Mouse (Mus musculus): ENCODE results near the gene Cdc25b. TPM values are rescaled to one million over a fixed set of nuclear protein-coding genes. Genes with fewer than 3 reads are reported as not detected.
A peak's percentile ranks its signal among the peaks of the same experiment; 100 is the strongest.

Cdc25b gene
- total RNA-seq (2014; rRNA removed; ENCODE audit: low replicate concordance): 15.3 and 31.9 TPM in 2 replicates
- 12.1 and 15.0 TPM in 2 replicates for polyA plus RNA-seq (2015; fragmentation: Nextera tagmentation; extraction: Ambion mirVana)

- H3K4me3 ChIP-seq (ENCODE audit: low read depth, low read length): peak within 1 kb of the TSS; percentile 76
- peak; percentile 88 for ATAC-seq (ENCODE audit: insufficient read depth, low read depth)
- H3K9ac ChIP-seq (replicated peaks; ENCODE audit: low read depth, low read length): peak within 1 kb of the TSS; percentile 54
- DNase-seq (ENCODE audit: low spot score): peak; percentile 84
- TF ChIP-seq EP300 (IDR thresholded peaks at IDR 0.05; ENCODE audit: low read depth) (no peak), CTCF (IDR thresholded peaks at IDR 0.05; ENCODE audit: low read depth) (peak; percentile 8; the same call in 1 of the 2 replicates)
- H3K27ac ChIP-seq (ENCODE audit: low read depth): peak within 1 kb of the TSS; percentile 87
- H3K36me3 ChIP-seq (replicated peaks; ENCODE audit: control insufficient read depth, insufficient read depth, low read length): peaks cover 25% of the 10 kb centered on the region; the same call in 1 of the 2 replicates
- peak within 1 kb of the TSS; percentile 90 for H3K4me2 ChIP-seq (ENCODE audit: low read depth, low read length)
- peaks cover 10% of the 10 kb centered on the region for H3K4me1 ChIP-seq (ENCODE audit: control insufficient read depth, insufficient read depth)
- WGBS: under 1% methylated on average over 42 of the region's 43 CpGs
- H3K27me3 ChIP-seq (ENCODE audit: control insufficient read depth, insufficient read depth, low read length): no peaks in the 10 kb centered on the region
- H3K9me3 ChIP-seq (replicated peaks; ENCODE audit: control insufficient read depth, low read length): no peaks in the 10 kb centered on the region
Observed at GRCm38 (mm10) chr2:131186771-131187601, at the start of gene Cdc25b, which contains the start of gene Spef1. Cdc25b (plus strand) TSS chr2:131186949. Spef1 (minus strand) TSS chr2:131187282.

DNA sequence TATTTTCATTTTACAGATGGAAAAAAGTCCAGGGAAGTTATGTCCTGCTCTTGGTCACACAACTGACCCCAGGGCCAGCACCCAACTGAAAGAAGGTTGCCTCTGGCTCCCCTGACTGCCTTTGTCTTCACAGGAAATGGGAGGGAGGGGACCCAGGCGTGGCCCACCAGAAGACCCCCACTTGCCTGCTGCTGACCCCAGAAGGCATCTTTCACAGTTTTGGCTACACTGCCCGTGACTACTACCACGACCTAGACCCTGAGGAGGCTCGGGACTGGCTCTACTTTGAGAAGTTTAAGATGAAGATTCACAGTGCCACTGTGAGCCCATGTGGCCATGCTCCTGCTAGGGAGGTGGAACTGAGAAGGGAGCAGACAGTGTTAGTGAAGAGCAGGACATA lies 48.5 kb upstream of the Cdc25b start:
- ATAC-seq (ENCODE audit: insufficient read depth, low read depth) (no peak), DNase-seq (ENCODE audit: low spot score) (peak; percentile 2)
- no peak overlapping the region for H3K4me3 ChIP-seq (ENCODE audit: low read depth, low read length)
- H3K4me1 ChIP-seq (ENCODE audit: control insufficient read depth, insufficient read depth): peaks cover 32% of the 10 kb centered on the region
- peak overlapping the region; percentile 30; the same call in 1 of the 2 replicates for H3K27ac ChIP-seq (ENCODE audit: low read depth)
- TF ChIP-seq CTCF (IDR thresholded peaks at IDR 0.05; ENCODE audit: low read depth) (no peak), EP300 (IDR thresholded peaks at IDR 0.05; ENCODE audit: low read depth) (no peak)
- no peak overlapping the region for H3K4me2 ChIP-seq (ENCODE audit: low read depth, low read length)
- 76% methylated on average over 4 of the region's 4 CpGs for WGBS
- H3K27me3 ChIP-seq (ENCODE audit: control insufficient read depth, insufficient read depth, low read length): no peaks in the 10 kb centered on the region
- H3K36me3 ChIP-seq (replicated peaks; ENCODE audit: control insufficient read depth, insufficient read depth, low read length): peaks cover 13% of the 10 kb centered on the region
- H3K9ac ChIP-seq (replicated peaks; ENCODE audit: low read depth, low read length): no peak overlapping the region
- H3K9me3 ChIP-seq (replicated peaks; ENCODE audit: control insufficient read depth, low read length): no peaks in the 10 kb centered on the region

GRCm38 (mm10) chr2:131138760-131139159 lies 48.0 kb upstream of the Cdc25b start:
- DNase-seq (ENCODE audit: low spot score): no peak
- ATAC-seq (ENCODE audit: insufficient read depth, low read depth): no peak
- Histone ChIP-seq H3K9ac (replicated peaks; ENCODE audit: low read depth, low read length) (no peak overlapping the region), H3K4me2 (ENCODE audit: low read depth, low read length) (no peak overlapping the region), H3K27me3 (ENCODE audit: control insufficient read depth, insufficient read depth, low read length) (no peaks in the 10 kb centered on the region), H3K27ac (ENCODE audit: low read depth) (peak overlapping the region; percentile 33; the same call in 1 of the 2 replicates), H3K4me1 (ENCODE audit: control insufficient read depth, insufficient read depth) (peaks cover 32% of the 10 kb centered on the region), H3K36me3 (replicated peaks; ENCODE audit: control insufficient read depth, insufficient read depth, low read length) (peaks cover 17% of the 10 kb centered on the region), H3K4me3 (ENCODE audit: low read depth, low read length) (no peak overlapping the region), H3K9me3 (replicated peaks; ENCODE audit: control insufficient read depth, low read length) (no peaks in the 10 kb centered on the region)
- WGBS: 93% methylated on average over 7 of the region's 7 CpGs
- TF ChIP-seq EP300 (IDR thresholded peaks at IDR 0.05; ENCODE audit: low read depth) (no peak), CTCF (IDR thresholded peaks at IDR 0.05; ENCODE audit: low read depth) (no peak)

DNA sequence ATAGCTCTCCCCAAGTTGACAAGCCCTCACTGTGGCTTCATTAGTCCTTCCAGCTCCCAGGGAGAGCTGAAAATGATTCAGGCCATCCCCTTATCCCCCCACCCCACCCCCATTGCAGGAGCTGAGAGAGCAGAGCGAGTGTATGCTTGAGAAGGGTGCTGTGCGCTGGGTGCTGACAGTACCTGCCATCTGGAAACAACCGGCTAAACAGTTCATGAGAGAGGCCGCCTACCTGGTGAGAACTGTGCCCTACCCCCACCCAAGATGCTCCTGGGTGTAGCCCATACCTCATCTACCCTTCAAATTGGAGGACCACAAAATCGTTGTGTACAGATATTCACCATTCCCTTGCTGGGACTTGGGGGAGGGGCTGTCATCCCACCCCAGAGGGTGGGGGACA lies 47.5 kb upstream of the Cdc25b start:
- ATAC-seq (ENCODE audit: insufficient read depth, low read depth) (no peak), DNase-seq (ENCODE audit: low spot score) (peak; percentile 1)
- Histone ChIP-seq H3K27ac (ENCODE audit: low read depth) (peak overlapping the region; percentile 83), H3K9me3 (replicated peaks; ENCODE audit: control insufficient read depth, low read length) (no peaks in the 10 kb centered on the region), H3K27me3 (ENCODE audit: control insufficient read depth, insufficient read depth, low read length) (no peaks in the 10 kb centered on the region), H3K4me1 (ENCODE audit: control insufficient read depth, insufficient read depth) (peaks cover 32% of the 10 kb centered on the region), H3K4me3 (ENCODE audit: low read depth, low read length) (no peak overlapping the region), H3K9ac (replicated peaks; ENCODE audit: low read depth, low read length) (no peak overlapping the region), H3K4me2 (ENCODE audit: low read depth, low read length) (no peak overlapping the region), H3K36me3 (replicated peaks; ENCODE audit: control insufficient read depth, insufficient read depth, low read length) (peaks cover 20% of the 10 kb centered on the region)
- 84% methylated on average over 5 of the region's 5 CpGs for WGBS
- TF ChIP-seq CTCF (IDR thresholded peaks at IDR 0.05; ENCODE audit: low read depth): no peak

DNA sequence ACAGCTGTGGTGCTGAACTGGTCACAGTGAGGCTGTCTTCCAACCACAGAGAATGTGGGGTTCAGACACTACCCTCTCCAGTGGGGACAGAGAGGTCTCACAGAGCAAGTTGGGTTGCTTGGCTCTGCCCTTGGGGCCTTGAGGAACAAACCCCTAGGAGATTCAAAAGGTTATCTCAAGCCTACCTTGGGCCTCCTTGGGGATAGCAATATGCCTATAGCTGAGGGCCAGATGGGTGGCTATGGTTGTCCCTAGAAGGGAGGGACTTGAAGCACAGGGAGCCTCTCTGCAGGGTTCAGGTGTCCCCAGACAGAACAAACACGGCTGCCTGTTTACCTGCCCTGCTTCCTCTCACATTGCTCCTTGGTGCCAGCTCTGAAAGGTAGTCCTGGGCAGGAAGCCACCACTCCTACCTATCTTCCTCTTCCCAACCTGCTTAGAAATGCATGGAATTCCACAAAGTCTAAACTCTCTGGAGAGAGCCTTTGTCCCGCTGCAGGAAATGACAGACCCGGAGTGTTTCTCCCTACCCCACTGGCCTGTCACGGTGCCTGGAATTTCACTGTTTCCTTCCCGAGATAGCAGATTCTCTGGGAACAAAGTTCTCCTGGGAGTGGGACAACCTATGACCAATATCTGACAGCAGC lies 46.7 kb upstream of the Cdc25b start:
- Histone ChIP-seq H3K9ac (replicated peaks; ENCODE audit: low read depth, low read length) (no peak overlapping the region), H3K27me3 (ENCODE audit: control insufficient read depth, insufficient read depth, low read length) (no peaks in the 10 kb centered on the region), H3K4me2 (ENCODE audit: low read depth, low read length) (no peak overlapping the region), H3K36me3 (replicated peaks; ENCODE audit: control insufficient read depth, insufficient read depth, low read length) (peaks cover 27% of the 10 kb centered on the region), H3K4me3 (ENCODE audit: low read depth, low read length) (no peak overlapping the region), H3K27ac (ENCODE audit: low read depth) (peak overlapping the region; percentile 83), H3K9me3 (replicated peaks; ENCODE audit: control insufficient read depth, low read length) (no peaks in the 10 kb centered on the region), H3K4me1 (ENCODE audit: control insufficient read depth, insufficient read depth) (peaks cover 27% of the 10 kb centered on the region)
- ATAC-seq (ENCODE audit: insufficient read depth, low read depth) (peak; percentile 42), DNase-seq (ENCODE audit: low spot score) (peak; percentile 71)
- TF ChIP-seq CTCF (IDR thresholded peaks at IDR 0.05; ENCODE audit: low read depth): no peak
- no peak for TF ChIP-seq EP300 (IDR thresholded peaks at IDR 0.05; ENCODE audit: low read depth)
- 13% methylated on average over 5 of the region's 5 CpGs for WGBS

Measured in heart, postnatal 0 days (tissue).